Mouse (Mus musculus): ENCODE results near the gene Arid3a. TPM values are rescaled to one million over a fixed set of nuclear protein-coding genes. Genes with fewer than 3 reads are reported as not detected.
"Not testable (repeated sequence)": the region's sequence is repeated elsewhere in the genome, so short reads cannot be mapped to it uniquely, and the experiment has no call there.

Arid3a gene
- polyA plus RNA-seq, 1 experiment, result 15.0 TPM

DNA sequence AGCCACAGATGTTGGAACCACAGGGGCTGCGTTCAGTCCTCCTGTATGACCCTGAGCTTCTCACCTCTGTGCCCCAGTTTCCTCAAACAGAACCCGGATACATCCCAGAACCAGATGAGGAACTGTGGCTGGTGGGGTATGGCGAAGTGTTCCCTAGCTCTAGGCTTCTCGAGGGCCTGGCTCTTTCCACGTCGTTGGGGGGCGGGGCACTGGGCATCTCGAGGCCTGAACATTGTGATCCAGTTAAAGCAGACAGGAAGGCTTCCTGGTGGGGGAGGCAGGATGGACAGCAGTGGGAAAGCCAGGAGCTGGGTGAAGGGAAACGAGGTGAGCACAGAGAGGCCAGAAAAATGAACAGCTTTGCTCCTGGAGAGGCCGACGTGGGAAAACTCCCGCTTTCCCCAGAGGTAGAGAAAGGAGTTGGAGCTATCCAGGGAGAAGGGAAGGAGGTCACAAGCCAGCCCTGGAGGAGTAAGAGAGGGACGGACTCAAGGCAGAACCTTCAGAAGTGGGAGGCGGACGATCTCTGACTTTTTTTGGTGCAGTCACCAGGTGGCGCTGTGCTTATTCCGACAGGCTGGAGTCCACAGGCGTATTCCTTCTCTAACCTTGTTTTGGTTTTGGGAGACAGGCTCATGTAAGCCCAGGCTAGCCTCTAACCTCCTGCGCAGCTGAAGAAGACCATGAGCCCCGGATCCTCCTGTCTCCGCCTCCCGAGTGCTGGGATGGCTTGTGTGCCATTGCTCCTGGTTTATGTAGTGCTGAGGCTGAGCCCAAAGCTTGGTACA, 43.4 kb upstream of the Arid3a start:
- H3K4me1 ChIP-seq (ENCODE audit: control insufficient read depth, insufficient read depth, insufficient read length), result peaks cover 10% of the 10 kb centered on the region
- WGBS, result 24% methylated on average over 22 of the region's 22 CpGs
- H3K4me3 ChIP-seq (ENCODE audit: extremely low read depth, insufficient read depth, insufficient read length), result no peak overlapping the region
- TF ChIP-seq CTCF (IDR thresholded peaks at IDR 0.05; ENCODE audit: extremely low read depth, insufficient read depth, insufficient read length, insufficient replicate concordance) (peak; percentile 80; the same call in 1 of the 2 replicates), POLR2A (IDR thresholded peaks at IDR 0.05; ENCODE audit: low read depth, low read length) (no peak)
- DNase-seq (ENCODE audit: low read depth in 1 of 2, low spot score in 2 of 2), result peak; percentile 49 to 69
- no peaks in the 10 kb centered on the region for H3K36me3 ChIP-seq (ENCODE audit: control insufficient read depth, insufficient read depth, low read length)
- 0 out of 2 replicates have a peak, but pooled peaks cover 2% of the 10 kb centered on the region for H3K27me3 ChIP-seq (ENCODE audit: control insufficient read depth, insufficient read depth, low read length)
- H3K27ac ChIP-seq (ENCODE audit: insufficient read depth, low read length), result no peak overlapping the region

DNA sequence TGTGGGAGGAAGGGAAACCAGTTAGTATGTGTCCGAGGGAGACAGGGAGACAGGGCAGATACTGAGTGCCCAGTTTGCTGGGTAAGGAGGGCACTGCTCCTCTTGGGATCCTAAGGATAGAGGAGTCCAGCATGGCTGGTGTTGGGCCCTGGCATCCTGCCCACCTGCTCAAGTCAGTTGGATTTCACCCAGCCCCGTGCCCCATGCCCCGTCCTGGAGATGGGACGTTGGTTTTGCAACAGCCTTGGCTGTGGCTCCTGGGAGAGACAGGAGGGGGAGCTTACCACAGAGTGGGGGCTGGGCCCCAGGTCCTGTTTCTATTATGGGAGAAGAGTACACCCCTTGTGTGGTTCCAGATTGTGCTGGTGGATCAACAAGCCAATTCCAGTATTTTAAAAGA, 42.4 kb upstream of the Arid3a start:
- Histone ChIP-seq H3K27ac (ENCODE audit: insufficient read depth, low read length) (no peak overlapping the region), H3K27me3 (ENCODE audit: control insufficient read depth, insufficient read depth, low read length) (0 out of 2 replicates have a peak, but pooled peaks cover 2% of the 10 kb centered on the region), H3K4me3 (ENCODE audit: extremely low read depth, insufficient read depth, insufficient read length) (no peak overlapping the region), H3K36me3 (ENCODE audit: control insufficient read depth, insufficient read depth, low read length) (no peaks in the 10 kb centered on the region), H3K4me1 (ENCODE audit: control insufficient read depth, insufficient read depth, insufficient read length) (peaks cover 10% of the 10 kb centered on the region)
- DNase-seq (ENCODE audit: low read depth in 1 of 2, low spot score in 2 of 2), result no peak
- TF ChIP-seq POLR2A (IDR thresholded peaks at IDR 0.05; ENCODE audit: low read depth, low read length) (no peak), CTCF (IDR thresholded peaks at IDR 0.05; ENCODE audit: extremely low read depth, insufficient read depth, insufficient read length, insufficient replicate concordance) (no peak)
- 18% methylated on average over 4 of the region's 4 CpGs for WGBS

DNA sequence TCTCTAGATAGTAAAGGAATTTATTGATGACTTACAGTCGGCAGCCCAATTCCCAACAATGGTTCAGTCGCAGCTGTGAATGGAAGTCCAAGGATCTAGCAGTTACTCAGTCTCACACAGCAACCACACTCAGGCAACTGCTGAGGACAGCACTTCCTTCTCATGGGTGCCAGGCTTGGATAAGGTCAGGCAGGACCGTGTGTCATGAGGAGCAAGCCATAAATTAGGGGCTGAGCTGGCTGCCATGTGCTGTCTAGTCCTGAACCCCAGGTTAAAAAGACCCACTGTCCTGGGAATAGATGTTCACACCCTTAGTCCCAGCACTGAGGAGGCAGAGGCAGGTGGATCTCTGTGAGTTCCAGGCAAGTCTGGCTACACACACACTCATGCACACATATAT, 41.9 kb upstream of the Arid3a start:
- 38% methylated on average over 3 of the region's 3 CpGs for WGBS
- H3K27ac ChIP-seq (ENCODE audit: insufficient read depth, low read length); DNase-seq (ENCODE audit: low read depth in 1 of 2, low spot score in 2 of 2); H3K36me3 ChIP-seq (ENCODE audit: control insufficient read depth, insufficient read depth, low read length); H3K4me3 ChIP-seq (ENCODE audit: extremely low read depth, insufficient read depth, insufficient read length); H3K27me3 ChIP-seq (ENCODE audit: control insufficient read depth, insufficient read depth, low read length): not testable (repeated sequence)
- peaks cover 10% of the 10 kb centered on the region for H3K4me1 ChIP-seq (ENCODE audit: control insufficient read depth, insufficient read depth, insufficient read length)

DNA sequence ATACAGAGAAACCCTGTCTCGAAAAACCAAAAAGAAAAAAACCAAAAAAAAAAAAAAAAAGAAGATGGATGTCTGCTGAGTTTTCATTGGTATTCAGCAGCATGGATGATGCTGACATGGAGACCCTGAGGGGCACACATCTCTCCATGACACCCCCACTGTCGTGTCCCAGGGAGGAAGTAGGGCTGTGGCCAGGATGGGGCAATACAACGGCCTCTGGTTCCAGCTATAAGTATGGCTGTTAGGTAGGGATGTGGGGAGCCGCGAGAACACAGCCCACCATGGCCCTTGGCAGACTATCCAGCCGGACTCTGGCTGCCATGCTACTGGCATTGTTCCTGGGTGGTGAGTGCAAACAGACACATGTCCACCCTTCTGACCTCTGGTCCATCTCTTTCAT, 40.8 kb upstream of the Arid3a start, which contains the start of gene Elane:
Elane (plus strand) TSS at position 194 of the 400 bp plus-strand sequence.
- Histone ChIP-seq H3K36me3 (ENCODE audit: control insufficient read depth, insufficient read depth, low read length) (no peaks in the 10 kb centered on the region), H3K4me1 (ENCODE audit: control insufficient read depth, insufficient read depth, insufficient read length) (peaks cover 7% of the 10 kb centered on the region), H3K4me3 (ENCODE audit: extremely low read depth, insufficient read depth, insufficient read length) (no peak within 1 kb of the TSS), H3K27ac (ENCODE audit: insufficient read depth, low read length) (no peak within 1 kb of the TSS), H3K27me3 (ENCODE audit: control insufficient read depth, insufficient read depth, low read length) (0 out of 2 replicates have a peak, but pooled peaks cover 2% of the 10 kb centered on the region)
- TF ChIP-seq POLR2A (IDR thresholded peaks at IDR 0.05; ENCODE audit: low read depth, low read length) (no peak), CTCF (IDR thresholded peaks at IDR 0.05; ENCODE audit: extremely low read depth, insufficient read depth, insufficient read length, insufficient replicate concordance) (no peak)
- WGBS, result 70% methylated on average over 6 of the region's 6 CpGs
- DNase-seq (ENCODE audit: low read depth in 1 of 2, low spot score in 2 of 2), result no peak

DNA sequence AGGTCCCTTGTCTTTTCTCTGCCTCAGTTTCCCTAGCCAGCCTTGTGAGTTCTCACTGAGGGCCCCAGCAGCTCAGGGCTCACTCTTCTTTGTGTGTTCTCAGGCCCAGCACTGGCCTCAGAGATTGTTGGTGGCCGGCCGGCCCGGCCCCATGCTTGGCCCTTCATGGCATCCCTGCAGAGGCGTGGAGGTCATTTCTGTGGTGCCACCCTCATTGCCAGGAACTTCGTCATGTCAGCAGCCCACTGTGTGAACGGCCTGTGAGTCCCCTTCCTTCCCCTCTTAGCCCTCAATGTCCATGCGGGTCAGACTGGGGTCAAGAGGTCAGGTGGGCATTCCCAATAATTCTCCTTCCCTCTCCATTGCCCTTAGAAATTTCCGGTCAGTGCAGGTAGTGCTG, 40.2 kb upstream of the Arid3a start:
- no peak for DNase-seq (ENCODE audit: low read depth in 1 of 2, low spot score in 2 of 2)
- H3K4me3 ChIP-seq (ENCODE audit: extremely low read depth, insufficient read depth, insufficient read length), result no peak overlapping the region
- H3K27me3 ChIP-seq (ENCODE audit: control insufficient read depth, insufficient read depth, low read length), result 0 out of 2 replicates have a peak, but pooled peaks cover 2% of the 10 kb centered on the region
- 92% methylated on average over 8 of the region's 8 CpGs for WGBS
- TF ChIP-seq CTCF (IDR thresholded peaks at IDR 0.05; ENCODE audit: extremely low read depth, insufficient read depth, insufficient read length, insufficient replicate concordance) (no peak), POLR2A (IDR thresholded peaks at IDR 0.05; ENCODE audit: low read depth, low read length) (no peak)
- H3K27ac ChIP-seq (ENCODE audit: insufficient read depth, low read length), result no peak overlapping the region
- no peaks in the 10 kb centered on the region for H3K36me3 ChIP-seq (ENCODE audit: control insufficient read depth, insufficient read depth, low read length)
- H3K4me1 ChIP-seq (ENCODE audit: control insufficient read depth, insufficient read depth, insufficient read length), result peaks cover 5% of the 10 kb centered on the region

DNA sequence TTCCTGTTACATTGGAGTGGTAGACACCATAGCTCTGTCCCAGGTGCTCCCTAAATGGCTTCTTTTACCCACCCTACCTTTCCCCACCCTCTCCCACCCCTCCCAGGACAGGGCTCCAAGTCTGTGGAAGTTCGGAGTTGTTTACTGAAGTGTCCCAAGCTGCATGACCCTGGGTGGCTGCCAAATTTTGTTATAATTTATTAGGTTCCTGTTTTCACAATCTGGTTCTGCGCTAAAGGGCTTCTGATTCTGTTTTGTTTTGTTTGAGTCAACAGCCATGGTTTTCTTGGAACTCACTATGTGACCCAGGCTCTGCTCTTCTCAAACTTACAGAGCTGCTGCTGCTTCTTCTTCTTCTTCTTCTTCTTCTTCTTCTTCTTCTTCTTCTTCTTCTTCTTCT, 37.5 kb upstream of the Arid3a start:
- H3K27me3 ChIP-seq (ENCODE audit: control insufficient read depth, insufficient read depth, low read length), result no peaks in the 10 kb centered on the region
- no peak overlapping the region for H3K27ac ChIP-seq (ENCODE audit: insufficient read depth, low read length)
- TF ChIP-seq CTCF (IDR thresholded peaks at IDR 0.05; ENCODE audit: extremely low read depth, insufficient read depth, insufficient read length, insufficient replicate concordance), result no peak
- no peak for TF ChIP-seq POLR2A (IDR thresholded peaks at IDR 0.05; ENCODE audit: low read depth, low read length)
- H3K36me3 ChIP-seq (ENCODE audit: control insufficient read depth, insufficient read depth, low read length), result no peaks in the 10 kb centered on the region
- no peaks in the 10 kb centered on the region for H3K4me1 ChIP-seq (ENCODE audit: control insufficient read depth, insufficient read depth, insufficient read length)
- WGBS, result 17% methylated on average over 2 of the region's 2 CpGs
- DNase-seq (ENCODE audit: low read depth in 1 of 2, low spot score in 2 of 2), result no peak
- no peak overlapping the region for H3K4me3 ChIP-seq (ENCODE audit: extremely low read depth, insufficient read depth, insufficient read length)

DNA sequence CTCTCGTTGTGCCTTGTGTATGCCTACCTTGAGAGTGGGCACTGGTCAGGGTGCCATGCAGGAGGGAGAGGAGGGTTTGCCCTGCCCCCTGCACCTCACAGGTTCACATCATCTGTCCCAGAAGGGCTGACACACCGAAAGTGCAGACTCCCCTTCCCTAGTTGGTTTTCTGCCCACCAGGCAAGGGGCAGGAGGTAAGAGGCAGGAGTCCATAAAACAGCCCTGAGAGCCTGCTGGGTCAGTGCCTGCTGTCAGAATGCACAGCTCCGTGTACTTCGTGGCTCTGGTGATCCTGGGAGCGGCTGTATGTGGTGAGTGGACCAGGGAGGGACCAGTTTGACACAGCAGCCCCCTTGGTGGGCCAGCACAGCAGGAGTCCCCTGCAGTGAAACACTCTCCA, 36.2 kb upstream of the Arid3a start, which contains the start of gene Cfd:
Cfd (plus strand) TSS at position 184 of the 400 bp plus-strand sequence.
- H3K27ac ChIP-seq (ENCODE audit: insufficient read depth, low read length), result no peak within 1 kb of the TSS; the same call in 1 of the 2 replicates
- peaks cover 3% of the 10 kb centered on the region; the same call in 1 of the 2 replicates for H3K36me3 ChIP-seq (ENCODE audit: control insufficient read depth, insufficient read depth, low read length)
- no peaks in the 10 kb centered on the region for H3K27me3 ChIP-seq (ENCODE audit: control insufficient read depth, insufficient read depth, low read length)
- 75% methylated on average over 5 of the region's 5 CpGs for WGBS
- no peaks in the 10 kb centered on the region for H3K4me1 ChIP-seq (ENCODE audit: control insufficient read depth, insufficient read depth, insufficient read length)
- H3K4me3 ChIP-seq (ENCODE audit: extremely low read depth, insufficient read depth, insufficient read length), result no peak within 1 kb of the TSS
- no peak for DNase-seq (ENCODE audit: low read depth in 1 of 2, low spot score in 2 of 2)
- TF ChIP-seq POLR2A (IDR thresholded peaks at IDR 0.05; ENCODE audit: low read depth, low read length) (no peak), CTCF (IDR thresholded peaks at IDR 0.05; ENCODE audit: extremely low read depth, insufficient read depth, insufficient read length, insufficient replicate concordance) (no peak)
